Mouse (Mus musculus): ENCODE measurements around the gene Dnaaf3. TPM values are rescaled to one million over a fixed set of nuclear protein-coding genes. Genes with fewer than 3 reads are reported as not detected.

Dnaaf3 gene
- polyA plus RNA-seq, 1 experiment from 2014 or later, result 1.3 TPM

DNA sequence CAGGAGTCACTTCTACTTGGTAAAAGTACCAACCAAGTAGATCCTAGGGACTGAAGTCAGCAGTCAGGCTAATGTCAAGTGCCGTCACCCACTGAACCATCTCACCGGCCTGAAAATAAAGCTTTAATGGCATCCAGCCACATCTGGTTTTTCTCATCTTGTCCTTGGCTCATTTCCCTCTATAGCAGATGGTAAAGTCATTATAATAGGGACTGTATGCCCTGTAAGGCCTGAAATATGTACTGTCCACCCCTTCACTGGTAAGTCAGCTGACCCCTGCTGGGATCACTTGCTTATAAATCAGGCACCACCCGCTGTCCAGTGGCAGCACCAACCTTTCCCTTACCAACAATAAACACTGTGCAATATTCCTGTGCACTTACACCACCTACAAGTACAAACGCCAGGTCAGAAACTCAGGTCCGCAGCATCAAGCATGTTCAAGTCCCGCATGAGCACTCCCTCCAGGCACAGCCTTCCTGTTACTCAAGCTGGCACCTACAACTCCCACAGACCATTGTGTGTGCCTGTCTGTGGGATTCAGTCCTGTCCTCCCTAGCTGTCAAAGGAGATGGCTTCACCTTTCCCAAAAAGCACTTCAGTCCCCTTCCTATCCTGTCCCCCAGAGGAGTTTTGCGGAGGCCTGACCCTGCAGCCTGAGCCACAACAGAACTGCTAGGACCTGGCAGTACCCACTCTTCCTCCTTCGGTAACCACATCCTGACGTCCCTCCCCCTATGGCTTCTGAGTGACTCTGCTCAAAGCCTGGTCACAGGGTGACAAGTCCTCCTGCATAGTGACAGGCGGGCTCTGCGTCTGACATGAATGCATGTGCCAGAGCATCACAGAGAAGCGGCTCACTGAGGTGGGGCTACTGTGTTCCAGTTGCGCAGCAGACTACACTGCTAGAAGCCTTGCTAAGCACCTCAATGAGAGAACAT, 39.7 kb downstream of the Dnaaf3 start:
- no peaks in the 10 kb centered on the region for H3K9me3 ChIP-seq (ENCODE audit: control insufficient read depth, low read length)
- ATAC-seq, result no peak
- 0 out of 2 replicates have a peak overlapping the region, but pooled peaks have one; percentile 34 for H3K27ac ChIP-seq (ENCODE audit: low read length)
- no peak overlapping the region for H3K9ac ChIP-seq (ENCODE audit: low read depth, low read length)
- H3K4me2 ChIP-seq (ENCODE audit: low read depth, low read length), result no peak overlapping the region
- no peaks in the 10 kb centered on the region for H3K27me3 ChIP-seq (replicated peaks; ENCODE audit: control insufficient read depth, insufficient read depth, low read length)
- peaks cover 12% of the 10 kb centered on the region for H3K4me1 ChIP-seq (ENCODE audit: control insufficient read depth, insufficient read depth, low read length)
- WGBS, result 76% methylated on average over 13 of the region's 13 CpGs
- H3K36me3 ChIP-seq (ENCODE audit: control insufficient read depth, insufficient read depth, low read length), result 0 out of 2 replicates have a peak, but pooled peaks cover 3% of the 10 kb centered on the region
- no peak overlapping the region for H3K4me3 ChIP-seq (ENCODE audit: low read length)

DNA sequence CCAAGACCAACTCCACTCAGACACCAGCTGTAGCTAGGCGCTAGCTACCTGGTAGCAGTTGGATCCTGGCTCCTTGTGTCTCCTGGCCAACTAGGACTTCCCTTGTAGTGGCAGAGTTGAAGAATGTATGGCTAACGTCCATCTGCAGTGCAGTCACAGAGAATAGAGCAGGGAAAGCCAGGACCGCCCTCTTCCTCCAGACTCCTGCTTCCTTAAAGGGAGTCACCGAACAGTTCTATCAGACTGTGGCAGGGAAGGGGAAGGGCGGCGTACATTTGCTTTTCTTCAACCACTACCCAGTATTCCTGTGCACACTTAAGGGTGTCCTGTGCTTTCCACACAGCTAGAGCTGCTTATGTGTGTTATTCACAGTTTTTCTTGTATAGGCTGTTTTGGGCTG, 40.9 kb downstream of the Dnaaf3 start:
- no peak overlapping the region for H3K4me2 ChIP-seq (ENCODE audit: low read depth, low read length)
- no peak overlapping the region; the same call in 1 of the 2 replicates for H3K9ac ChIP-seq (ENCODE audit: low read depth, low read length)
- no peaks in the 10 kb centered on the region for H3K9me3 ChIP-seq (ENCODE audit: control insufficient read depth, low read length)
- no peak overlapping the region for H3K4me3 ChIP-seq (ENCODE audit: low read length)
- H3K27ac ChIP-seq (ENCODE audit: low read length), result peak overlapping the region; percentile 21; the same call in 1 of the 2 replicates
- H3K4me1 ChIP-seq (ENCODE audit: control insufficient read depth, insufficient read depth, low read length), result peaks cover 12% of the 10 kb centered on the region; the same call in 1 of the 2 replicates
- ATAC-seq, result no peak
- H3K36me3 ChIP-seq (ENCODE audit: control insufficient read depth, insufficient read depth, low read length), result peaks cover 4% of the 10 kb centered on the region
- 72% methylated on average over 6 of the region's 6 CpGs for WGBS
- H3K27me3 ChIP-seq (replicated peaks; ENCODE audit: control insufficient read depth, insufficient read depth, low read length), result no peaks in the 10 kb centered on the region

DNA sequence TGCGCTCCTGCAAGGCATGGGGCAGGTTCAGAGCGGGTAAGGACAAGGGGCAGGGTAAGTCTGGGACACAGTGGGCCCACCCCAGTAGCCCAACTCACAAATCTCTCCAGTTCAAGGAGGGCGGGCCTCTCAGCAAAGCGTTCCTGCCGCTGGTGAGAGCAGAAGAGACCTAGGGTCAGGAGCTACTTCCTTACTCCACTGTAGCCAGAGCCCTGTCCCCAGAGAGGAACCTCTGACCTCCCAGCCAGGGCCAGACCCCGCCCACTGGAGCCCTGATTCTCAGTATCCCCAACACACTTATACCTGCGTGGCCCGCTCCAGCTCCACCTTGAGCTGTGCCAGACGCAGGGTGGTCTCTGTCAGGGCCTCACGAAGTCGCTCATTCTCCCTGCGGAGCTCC, 50.0 kb downstream of the Dnaaf3 start:
- H3K36me3 ChIP-seq (ENCODE audit: control insufficient read depth, insufficient read depth, low read length), result peaks cover 28% of the 10 kb centered on the region
- no peaks in the 10 kb centered on the region for H3K27me3 ChIP-seq (replicated peaks; ENCODE audit: control insufficient read depth, insufficient read depth, low read length)
- H3K9me3 ChIP-seq (ENCODE audit: control insufficient read depth, low read length), result no peaks in the 10 kb centered on the region
- no peak for ATAC-seq
- H3K9ac ChIP-seq (ENCODE audit: low read depth, low read length), result no peak overlapping the region
- H3K4me1 ChIP-seq (ENCODE audit: control insufficient read depth, insufficient read depth, low read length), result peaks cover 15% of the 10 kb centered on the region
- H3K27ac ChIP-seq (ENCODE audit: low read length), result no peak overlapping the region
- no peak overlapping the region for H3K4me2 ChIP-seq (ENCODE audit: low read depth, low read length)
- H3K4me3 ChIP-seq (ENCODE audit: low read length), result no peak overlapping the region
- 83% methylated on average over 12 of the region's 12 CpGs for WGBS

DNA sequence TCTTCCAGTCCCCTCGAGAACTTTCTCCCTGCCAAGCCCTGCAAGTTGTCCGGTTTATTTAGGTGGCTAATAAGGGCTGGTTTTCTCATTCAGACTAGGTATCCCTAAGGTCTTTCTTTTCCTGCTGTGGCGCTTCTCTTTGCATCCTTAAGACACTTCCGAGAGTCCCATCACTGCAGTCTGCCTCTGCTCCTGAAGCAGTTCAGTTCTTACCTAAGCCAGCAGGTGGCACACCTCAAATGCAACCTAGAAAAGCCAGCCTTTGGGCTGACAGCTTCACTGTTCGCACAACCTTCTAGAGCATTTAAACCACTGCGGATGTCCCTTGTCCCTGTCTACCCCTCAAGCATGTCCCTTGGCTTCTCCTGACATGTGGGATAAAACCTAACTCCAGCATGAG, 52.6 kb downstream of the Dnaaf3 start:
- Histone ChIP-seq H3K9ac (ENCODE audit: low read depth, low read length) (no peak overlapping the region), H3K27ac (ENCODE audit: low read length) (no peak overlapping the region)
- WGBS, result 29% methylated on average over 6 of the region's 6 CpGs

DNA sequence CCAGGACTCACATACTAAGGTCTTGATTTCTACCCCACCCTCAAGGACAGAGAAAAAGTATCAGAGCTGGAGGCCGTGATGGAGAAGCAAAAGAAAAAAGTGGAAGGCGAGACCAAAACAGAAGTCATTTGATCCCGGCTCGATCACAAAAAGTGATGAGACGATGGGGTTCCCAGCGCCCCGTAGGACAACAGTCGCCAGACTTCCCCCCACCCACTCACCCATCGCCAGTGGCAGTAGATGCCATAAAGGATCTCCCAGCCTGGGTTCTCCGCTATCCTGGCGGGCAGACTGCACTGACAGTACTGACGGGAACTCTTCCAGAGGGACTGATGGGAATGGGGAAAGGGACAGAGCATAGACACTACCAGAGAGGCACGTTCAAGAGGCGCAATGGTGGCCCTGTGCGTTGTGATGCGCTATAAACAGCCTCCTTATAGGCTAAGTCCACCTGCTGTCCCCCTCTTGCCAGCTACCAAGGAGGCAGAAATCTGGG, 53.4 kb downstream of the Dnaaf3 start:
- peak; percentile 20 for ATAC-seq
- Histone ChIP-seq H3K9me3 (ENCODE audit: control insufficient read depth, low read length) (no peaks in the 10 kb centered on the region), H3K36me3 (ENCODE audit: control insufficient read depth, insufficient read depth, low read length) (peaks cover 16% of the 10 kb centered on the region; the same call in 1 of the 2 replicates), H3K4me1 (ENCODE audit: control insufficient read depth, insufficient read depth, low read length) (peaks cover 17% of the 10 kb centered on the region), H3K4me2 (ENCODE audit: low read depth, low read length) (peak overlapping the region; percentile 93), H3K27ac (ENCODE audit: low read length) (peak overlapping the region; percentile 95), H3K27me3 (replicated peaks; ENCODE audit: control insufficient read depth, insufficient read depth, low read length) (peaks cover 5% of the 10 kb centered on the region; the same call in 1 of the 2 replicates), H3K9ac (ENCODE audit: low read depth, low read length) (peak overlapping the region; percentile 72), H3K4me3 (ENCODE audit: low read length) (peak overlapping the region; percentile 52)
- 2% methylated on average over 16 of the region's 16 CpGs for WGBS

More for the DNA sequence above, 52.6 kb downstream of the Dnaaf3 start:
- Histone ChIP-seq H3K9me3 (ENCODE audit: control insufficient read depth, low read length) (no peaks in the 10 kb centered on the region), H3K4me2 (ENCODE audit: low read depth, low read length) (peak overlapping the region; percentile 93; the same call in 1 of the 2 replicates), H3K36me3 (ENCODE audit: control insufficient read depth, insufficient read depth, low read length) (peaks cover 18% of the 10 kb centered on the region; the same call in 1 of the 2 replicates), H3K4me1 (ENCODE audit: control insufficient read depth, insufficient read depth, low read length) (peaks cover 17% of the 10 kb centered on the region), H3K27me3 (replicated peaks; ENCODE audit: control insufficient read depth, insufficient read depth, low read length) (peaks cover 4% of the 10 kb centered on the region; the same call in 1 of the 2 replicates), H3K4me3 (ENCODE audit: low read length) (no peak overlapping the region)
- ATAC-seq, result no peak

DNA sequence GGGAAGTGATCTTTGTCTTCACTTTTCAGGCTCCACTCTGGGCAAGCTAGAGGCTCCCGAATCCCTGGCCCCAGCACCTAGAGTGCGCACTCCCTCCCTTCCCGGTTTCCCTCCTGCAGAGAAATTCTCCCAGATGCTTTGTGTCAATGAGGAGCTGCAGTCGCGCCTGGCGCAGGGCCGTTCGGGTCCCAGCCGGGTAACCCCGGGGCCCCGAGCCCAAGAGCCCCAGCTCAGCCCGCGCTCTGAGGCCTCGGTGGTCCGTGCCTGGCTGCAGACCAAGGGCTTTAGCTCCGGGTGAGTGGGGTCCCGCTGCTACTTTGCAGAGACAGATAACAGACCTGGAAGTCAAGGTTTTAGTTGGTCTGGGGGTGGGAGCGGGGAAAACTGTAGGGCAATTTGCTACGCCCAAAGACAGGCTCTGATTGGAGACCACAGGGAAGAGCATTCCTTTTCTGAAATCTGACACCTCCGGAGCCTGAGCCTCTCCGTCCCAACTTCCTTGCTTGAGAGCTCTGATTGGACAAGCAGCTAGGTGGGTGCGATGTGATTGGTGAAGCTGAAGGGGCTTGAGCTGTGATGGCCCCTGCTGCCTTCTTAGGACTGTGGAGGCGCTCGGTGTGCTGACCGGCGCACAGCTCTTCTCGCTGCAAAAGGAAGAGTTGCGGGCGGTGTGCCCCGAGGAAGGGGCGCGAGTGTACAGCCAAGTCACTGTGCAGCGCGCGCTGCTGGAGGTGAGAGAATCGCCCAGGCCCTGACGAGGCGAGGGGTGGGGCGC, 54.0 kb downstream of the Dnaaf3 start:
- H3K36me3 ChIP-seq (ENCODE audit: control insufficient read depth, insufficient read depth, low read length), result peaks cover 14% of the 10 kb centered on the region; the same call in 1 of the 2 replicates
- H3K4me2 ChIP-seq (ENCODE audit: low read depth, low read length), result peak overlapping the region; percentile 93
- WGBS, result under 1% methylated on average over 39 of the region's 39 CpGs
- H3K4me1 ChIP-seq (ENCODE audit: control insufficient read depth, insufficient read depth, low read length), result peaks cover 17% of the 10 kb centered on the region
- peak overlapping the region; percentile 95 for H3K27ac ChIP-seq (ENCODE audit: low read length)
- H3K4me3 ChIP-seq (ENCODE audit: low read length), result peak overlapping the region; percentile 52
- peak overlapping the region; percentile 72 for H3K9ac ChIP-seq (ENCODE audit: low read depth, low read length)
- no peaks in the 10 kb centered on the region for H3K9me3 ChIP-seq (ENCODE audit: control insufficient read depth, low read length)
- peak; percentile 96 for ATAC-seq
- peaks cover 5% of the 10 kb centered on the region; the same call in 1 of the 2 replicates for H3K27me3 ChIP-seq (replicated peaks; ENCODE audit: control insufficient read depth, insufficient read depth, low read length)

DNA sequence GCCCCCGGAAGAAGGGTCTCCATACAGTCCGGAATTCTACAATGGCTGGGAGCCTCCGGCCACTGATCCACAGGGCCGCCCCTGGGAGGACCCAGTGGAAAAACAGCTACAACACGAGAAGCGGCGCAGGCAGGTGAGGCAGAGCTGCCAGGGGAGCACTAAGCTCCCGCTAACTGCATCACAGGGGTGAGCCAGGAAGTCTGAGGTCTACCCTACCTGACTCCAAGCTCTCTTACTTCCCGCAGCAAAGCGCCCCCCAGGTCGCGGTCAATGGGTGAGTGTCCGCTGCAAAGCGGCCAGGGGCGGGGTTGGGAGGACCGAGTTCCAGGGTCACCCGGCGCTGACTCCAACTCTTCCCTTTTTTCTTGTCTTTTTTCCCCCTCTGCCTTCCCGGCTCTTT, 58.3 kb downstream of the Dnaaf3 start:
- H3K4me2 ChIP-seq (ENCODE audit: low read depth, low read length), result no peak overlapping the region
- WGBS, result 12% methylated on average over 19 of the region's 19 CpGs

More for the DNA sequence above, 58.3 kb downstream of the Dnaaf3 start:
- Histone ChIP-seq H3K9ac (ENCODE audit: low read depth, low read length) (no peak overlapping the region), H3K9me3 (ENCODE audit: control insufficient read depth, low read length) (no peaks in the 10 kb centered on the region), H3K36me3 (ENCODE audit: control insufficient read depth, insufficient read depth, low read length) (no peaks in the 10 kb centered on the region), H3K27me3 (replicated peaks; ENCODE audit: control insufficient read depth, insufficient read depth, low read length) (peaks cover 14% of the 10 kb centered on the region), H3K4me1 (ENCODE audit: control insufficient read depth, insufficient read depth, low read length) (peaks cover 19% of the 10 kb centered on the region), H3K4me3 (ENCODE audit: low read length) (no peak overlapping the region), H3K27ac (ENCODE audit: low read length) (no peak overlapping the region)
- no peak for ATAC-seq

Data from intestine, embryonic 16.5 days (tissue).